ENCODE assay signal across 21 mouse cellular contexts in genomic region chr9:34754523-34755097, GRCm38 (mm10).
DNase-seq lines count a peak whose midpoint lies in the region; ATAC-seq and TF ChIP-seq lines count a peak whose summit lies in the region.
"Had no signal": no experiment of that assay in that cellular context is flagged by ENCODE, and none has a peak within 500 bp of the region (broad histone marks: within the 10 kb centered on the region; RNA-seq: fewer than 3 reads in every experiment).

No protein-coding gene starts in this region.

- H3K27me3 ChIP-seq in forebrain, embryonic 14.5 days (replicated peaks; ENCODE audit: control insufficient read depth, insufficient read depth, low read length) = no peaks in the 10 kb centered on the region
- H3K27me3 ChIP-seq in forebrain, embryonic 15.5 days = no peaks in the 10 kb centered on the region
- 0 out of 2 replicates have a peak, but pooled peaks cover 10% of the 10 kb centered on the region for H3K27me3 ChIP-seq in midbrain, embryonic 13.5 days
- no peaks in the 10 kb centered on the region for H3K27me3 ChIP-seq in liver, postnatal 0 days (ENCODE audit: insufficient read depth, low read length)
- H3K27me3 ChIP-seq: embryonic facial prominence, embryonic 15.5 days; heart, embryonic 12.5 days; hindbrain, embryonic 15.5 days had no signal

- ATAC-seq in forebrain, embryonic 14.5 days = no peak
- ATAC-seq in forebrain, embryonic 15.5 days (replicated peaks) = no peak
- peak; percentile 73 for ATAC-seq in midbrain, embryonic 13.5 days
- ATAC-seq in liver, postnatal 0 days = no peak
- ATAC-seq: inflammation-experienced regulatory T-cells, adult 6 months had no signal

- no peak for TF ChIP-seq POLR2A in brain, embryonic 14.5 days (IDR thresholded peaks at IDR 0.05; ENCODE audit: borderline replicate concordance, extremely low read depth, insufficient read depth, insufficient read length, poor library complexity, severe bottlenecking)

- H3K4me1 ChIP-seq in forebrain, embryonic 14.5 days (ENCODE audit: control insufficient read depth, insufficient read depth, low read length) = peaks cover 11% of the 10 kb centered on the region; the same call in 1 of the 2 replicates
- peaks cover 38% of the 10 kb centered on the region for H3K4me1 ChIP-seq in forebrain, embryonic 15.5 days
- H3K4me1 ChIP-seq in midbrain, embryonic 13.5 days (replicated peaks) = peaks cover 33% of the 10 kb centered on the region
- no peaks in the 10 kb centered on the region for H3K4me1 ChIP-seq in liver, postnatal 0 days (ENCODE audit: insufficient read depth)

- no peak overlapping the region for H3K9ac ChIP-seq in forebrain, embryonic 14.5 days (ENCODE audit: low read length)
- H3K9ac ChIP-seq in forebrain, embryonic 15.5 days (replicated peaks) = no peak overlapping the region
- no peak overlapping the region for H3K9ac ChIP-seq in midbrain, embryonic 13.5 days (replicated peaks)
- H3K9ac ChIP-seq in liver, postnatal 0 days (replicated peaks) = no peak overlapping the region
- H3K9ac ChIP-seq: embryonic facial prominence, embryonic 15.5 days; heart, embryonic 12.5 days; hindbrain, embryonic 15.5 days had no signal

- no peak overlapping the region for H3K4me3 ChIP-seq in forebrain, embryonic 14.5 days (ENCODE audit: low read depth, low read length)
- H3K4me3 ChIP-seq in forebrain, embryonic 15.5 days = no peak overlapping the region
- no peak overlapping the region for H3K4me3 ChIP-seq in midbrain, embryonic 13.5 days (replicated peaks)
- H3K4me3 ChIP-seq in liver, postnatal 0 days (ENCODE audit: low read depth, low read length) = no peak overlapping the region
- H3K4me3 ChIP-seq: embryonic facial prominence, embryonic 15.5 days; erythroblast, embryonic 14.5 days; forebrain, embryonic 10.5 days; heart, adult 2 months; heart, embryonic 12.5 days; hindbrain, embryonic 15.5 days had no signal

- no peaks in the 10 kb centered on the region for H3K9me3 ChIP-seq in forebrain, embryonic 14.5 days (replicated peaks; ENCODE audit: control insufficient read depth, low read length)
- no peaks in the 10 kb centered on the region for H3K9me3 ChIP-seq in forebrain, embryonic 15.5 days
- H3K9me3 ChIP-seq in midbrain, embryonic 13.5 days = no peaks in the 10 kb centered on the region
- H3K9me3 ChIP-seq in liver, postnatal 0 days (ENCODE audit: low read length) = no peaks in the 10 kb centered on the region
- H3K9me3 ChIP-seq: embryonic facial prominence, embryonic 15.5 days; forebrain, embryonic 10.5 days; heart, embryonic 12.5 days; hindbrain, embryonic 15.5 days had no signal

- no peak overlapping the region for H3K27ac ChIP-seq in forebrain, embryonic 14.5 days (ENCODE audit: low read depth, low read length)
- no peak overlapping the region for H3K27ac ChIP-seq in forebrain, embryonic 15.5 days (replicated peaks)
- peak overlapping the region; percentile 54 for H3K27ac ChIP-seq in midbrain, embryonic 13.5 days
- no peak overlapping the region for H3K27ac ChIP-seq in liver, postnatal 0 days (ENCODE audit: low read depth)
- H3K27ac ChIP-seq: embryonic facial prominence, embryonic 15.5 days; forebrain, embryonic 10.5 days; heart, adult 2 months; hindbrain, embryonic 15.5 days had no signal

- no peaks in the 10 kb centered on the region for H3K36me3 ChIP-seq in forebrain, embryonic 14.5 days (ENCODE audit: control insufficient read depth, insufficient read depth, low read length)
- H3K36me3 ChIP-seq in forebrain, embryonic 15.5 days = no peaks in the 10 kb centered on the region
- no peaks in the 10 kb centered on the region for H3K36me3 ChIP-seq in midbrain, embryonic 13.5 days
- H3K36me3 ChIP-seq in liver, postnatal 0 days (replicated peaks; ENCODE audit: insufficient read depth, low read length) = no peaks in the 10 kb centered on the region
- H3K36me3 ChIP-seq: embryonic facial prominence, embryonic 15.5 days; forebrain, embryonic 10.5 days; heart, embryonic 12.5 days; hindbrain, embryonic 15.5 days had no signal

- no peak for TF ChIP-seq EP300 in liver, postnatal 0 days (IDR thresholded peaks at IDR 0.05; ENCODE audit: low read depth)

- peak; percentile 42 for DNase-seq in forebrain, embryonic 14.5 days (ENCODE audit: low spot score)
- DNase-seq in brain, embryonic 14.5 days (ENCODE audit: low read depth) = peak; percentile 72
- peak; percentile 34 for DNase-seq in embryo, embryonic 10.5 days (ENCODE audit: low spot score)
- no peak for DNase-seq in c-Kit-positive CD71-positive TER-119-positive erythroid progenitor cells, embryonic 14.5 days (ENCODE audit: low spot score)
- no peak for DNase-seq in liver, postnatal 0 days
- DNase-seq in urinary bladder, adult 2 months (ENCODE audit: low spot score) = no peak
- DNase-seq: adrenal gland, adult 2 months; adrenal gland, postnatal 25 days; cerebellum, adult 11 months; cerebellum, adult 8-10 months; cerebellum, postnatal 14 days; gastrocnemius, postnatal 14 days; heart, adult 2 months had no signal

- TF ChIP-seq CTCF in brain, embryonic 14.5 days (IDR thresholded peaks at IDR 0.05; ENCODE audit: borderline replicate concordance, extremely low read depth, insufficient read depth, insufficient read length) = no peak
- TF ChIP-seq CTCF in liver, postnatal 0 days (IDR thresholded peaks at IDR 0.05; ENCODE audit: low read depth) = no peak

- H3K4me2 ChIP-seq in forebrain, embryonic 14.5 days (ENCODE audit: low read length) = no peak overlapping the region
- H3K4me2 ChIP-seq in forebrain, embryonic 15.5 days (replicated peaks) = no peak overlapping the region
- H3K4me2 ChIP-seq in midbrain, embryonic 13.5 days (replicated peaks) = no peak overlapping the region
- no peak overlapping the region for H3K4me2 ChIP-seq in liver, postnatal 0 days (ENCODE audit: low read depth, low read length)
- H3K4me2 ChIP-seq: embryonic facial prominence, embryonic 15.5 days; heart, embryonic 12.5 days; hindbrain, embryonic 15.5 days had no signal

- 19% methylated on average over 6 of the region's 6 CpGs for WGBS in forebrain, embryonic 14.5 days
- WGBS in forebrain, embryonic 15.5 days = 20% methylated on average over 6 of the region's 6 CpGs
- WGBS in midbrain, embryonic 13.5 days = 14% methylated on average over 6 of the region's 6 CpGs
- 63% methylated on average over 6 of the region's 6 CpGs for WGBS in liver, postnatal 0 days (ENCODE audit: insufficient replicate concordance)

Comparison
In these comparisons a context has a peak if more than half of its experiments do, and no peak if none do; other contexts are left out.
1. DNase-seq: peak in forebrain, embryonic 14.5 days (single experiment), brain, embryonic 14.5 days (single experiment) and embryo, embryonic 10.5 days (single experiment); none in c-Kit-positive CD71-positive TER-119-positive erythroid progenitor cells, embryonic 14.5 days (single experiment), liver, postnatal 0 days (single experiment) and urinary bladder, adult 2 months (single experiment).